Mouse (Mus musculus) gastrocnemius, postnatal 10 days (tissue): ENCODE data around the gene Jazf1. TPM values are rescaled to one million over a fixed set of nuclear protein-coding genes. Genes with fewer than 3 reads are reported as not detected.
A peak's percentile ranks its signal among the peaks of the same experiment; 100 is the strongest.

ENCODE experiments used
- DNase-seq: peaks from one replicate; pipeline ENCODE4 v3.0.0; 2021; ENCODE audit warnings: mixed read lengths
- long read RNA-seq, 2 experiments: library from polyadenylated mRNA; stranded (forward); transcript quantifications; one replicate each; pipeline ENCODE4 v2.0.0; 2021
- total RNA-seq, 2 experiments: library from RNA; stranded (reverse); gene quantifications; 2 replicates each; pipeline ENCODE4 v1.2.3; 2021

The Jazf1 gene
- 1 to 10 TPM; 3.8 to 4.0 TPM for total RNA-seq
- long read RNA-seq, experiment 1, partial matches to known transcripts = 0 of 5 reads
- long read RNA-seq, experiment 1, other reads (novel, unspliced or antisense) = 1 of 5 reads
- long read RNA-seq, experiment 2, partial matches to known transcripts = 0 of 4 reads
- long read RNA-seq, experiment 2, other reads (novel, unspliced or antisense) = 1 of 4 reads

- peak; percentile 51 for DNase-seq
Measured at GRCm38 (mm10) chr6:53067989-53068874, at the start of gene Jazf1. Jazf1 (minus strand) TSS chr6:53068631.

DNA sequence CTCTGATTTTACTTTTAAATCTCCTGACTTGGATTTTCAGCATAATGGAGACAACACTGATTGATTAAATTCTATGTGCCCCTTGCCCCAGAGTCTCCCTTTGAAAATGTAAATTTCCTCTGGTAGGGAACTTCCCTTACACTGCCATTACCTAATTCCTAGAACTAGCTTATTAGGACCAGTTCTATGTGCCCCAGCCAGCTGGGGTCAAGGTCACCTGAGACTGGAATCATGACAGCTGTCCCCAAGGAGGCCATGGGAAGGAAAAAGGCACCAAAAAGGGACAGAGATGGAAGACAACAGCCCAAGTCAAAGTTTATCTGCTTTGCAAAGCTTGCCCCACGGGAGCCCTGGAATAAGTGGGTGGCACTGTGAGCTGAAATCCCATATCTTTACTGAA lies 49.4 kb upstream of the Jazf1 start:
- DNase-seq = no peak

DNA sequence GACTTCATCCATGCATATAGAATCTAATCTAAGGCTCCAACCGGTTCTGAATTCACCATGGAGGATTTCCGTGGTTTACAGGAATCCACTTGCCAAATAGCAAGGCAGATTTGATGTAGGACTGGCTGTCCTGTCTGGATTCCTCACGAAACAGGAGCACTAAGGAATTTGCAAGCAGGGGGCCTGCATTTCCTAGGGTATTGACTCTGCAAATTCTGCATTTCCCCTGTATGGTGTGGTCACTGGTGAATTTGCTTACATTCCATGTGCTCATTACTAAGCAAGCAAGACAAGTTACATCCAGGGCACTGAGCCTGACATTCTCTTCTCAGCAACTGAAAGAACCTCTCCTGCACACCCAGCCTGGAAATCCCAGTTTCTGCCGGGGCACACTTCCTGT lies 18.4 kb upstream of the Jazf1 start:
- DNase-seq = no peak

DNA sequence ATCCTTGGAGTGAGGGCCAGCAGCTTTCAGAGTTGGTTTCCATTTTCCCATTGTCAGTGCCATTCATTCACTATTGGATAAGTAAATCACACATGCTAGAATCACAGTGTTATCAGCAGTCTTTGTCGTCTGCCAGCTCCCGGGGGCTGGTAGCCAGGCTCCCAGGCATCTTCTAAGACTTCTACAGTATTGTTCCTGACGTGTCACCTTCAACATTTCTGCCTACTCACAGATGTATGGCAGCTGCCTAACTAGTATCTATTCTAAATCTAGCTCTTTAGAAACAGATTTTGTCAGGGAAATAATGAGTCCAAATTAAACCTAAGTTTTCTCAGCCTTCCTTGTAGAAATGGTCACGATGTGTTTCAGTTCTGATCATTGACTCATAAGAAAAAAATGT lies 12.8 kb upstream of the Jazf1 start:
- DNase-seq = no peak

DNA sequence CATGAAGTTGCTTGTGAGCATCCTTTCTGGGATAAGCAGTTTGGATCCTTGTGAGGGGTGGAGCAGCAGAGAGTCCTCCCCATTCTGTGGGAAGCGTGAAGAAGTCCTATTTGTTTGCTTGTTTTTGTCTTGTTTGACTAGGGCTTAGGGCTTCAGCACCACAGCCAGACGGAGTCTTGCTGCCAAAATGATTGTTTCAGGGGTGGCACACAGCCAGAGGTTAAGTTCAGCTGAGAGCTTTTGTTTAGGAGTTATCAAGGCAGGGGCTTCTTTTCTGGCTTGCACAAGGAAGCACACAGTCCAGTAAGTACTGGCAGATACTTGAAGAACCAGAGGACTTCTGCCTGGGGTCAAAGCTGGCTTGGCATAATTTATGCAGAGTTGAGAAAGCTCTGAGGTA lies 10.2 kb upstream of the Jazf1 start:
- DNase-seq = peak; percentile 35

DNA sequence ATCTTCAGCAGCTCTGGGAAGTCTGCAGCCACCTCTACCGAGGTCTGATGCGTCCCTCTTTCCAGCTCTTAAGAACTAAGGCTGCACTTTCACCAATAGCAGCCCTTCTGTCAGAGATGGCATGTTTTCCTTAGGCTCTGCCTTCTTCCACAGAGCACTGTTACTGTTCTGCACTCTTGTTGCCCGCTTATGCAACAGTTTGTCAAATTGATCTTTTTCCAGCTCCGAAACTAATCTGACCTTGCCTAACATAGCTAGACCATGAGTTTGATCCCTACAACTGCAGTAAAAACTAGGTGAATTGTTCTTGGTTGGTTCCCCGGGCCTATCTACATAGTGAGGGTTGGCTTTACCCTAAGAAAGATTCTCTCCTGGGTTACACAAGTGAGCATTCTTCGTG lies 3.3 kb upstream of the Jazf1 start:
- no peak for DNase-seq

DNA sequence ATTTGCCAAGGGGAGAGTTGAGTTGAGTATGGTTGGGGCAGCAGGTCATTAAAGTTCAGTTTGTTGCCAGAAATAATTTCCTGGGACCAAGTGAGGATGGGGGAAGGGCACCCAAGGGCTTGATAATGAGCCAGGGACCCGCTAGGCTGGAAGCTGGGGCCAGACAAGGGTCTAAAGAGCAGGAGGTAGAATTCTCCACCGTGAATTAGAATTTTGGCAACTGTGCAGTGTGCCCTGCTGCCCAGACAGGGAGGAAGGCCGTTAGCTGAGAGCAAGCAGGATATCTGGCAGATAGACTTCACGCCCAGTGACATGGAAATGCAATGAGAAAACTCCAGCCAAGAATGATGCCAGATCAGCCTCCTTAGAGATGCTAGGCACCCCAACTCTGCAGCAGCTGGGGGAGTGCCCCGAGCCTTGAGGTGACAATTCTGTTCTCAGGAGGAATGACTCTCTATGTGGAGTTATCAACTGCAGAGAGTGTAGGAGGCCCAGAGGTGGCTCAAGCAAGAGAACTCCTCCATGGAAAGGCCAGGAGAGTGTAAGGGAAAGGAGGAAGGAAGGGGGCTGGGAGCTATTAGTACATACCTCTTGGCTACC lies 1.6 kb upstream of the Jazf1 start:
- no peak for DNase-seq

GRCm38 (mm10) chr6:53068875-53069178 lies 396 bp upstream of the Jazf1 start:
- no peak for DNase-seq

DNA sequence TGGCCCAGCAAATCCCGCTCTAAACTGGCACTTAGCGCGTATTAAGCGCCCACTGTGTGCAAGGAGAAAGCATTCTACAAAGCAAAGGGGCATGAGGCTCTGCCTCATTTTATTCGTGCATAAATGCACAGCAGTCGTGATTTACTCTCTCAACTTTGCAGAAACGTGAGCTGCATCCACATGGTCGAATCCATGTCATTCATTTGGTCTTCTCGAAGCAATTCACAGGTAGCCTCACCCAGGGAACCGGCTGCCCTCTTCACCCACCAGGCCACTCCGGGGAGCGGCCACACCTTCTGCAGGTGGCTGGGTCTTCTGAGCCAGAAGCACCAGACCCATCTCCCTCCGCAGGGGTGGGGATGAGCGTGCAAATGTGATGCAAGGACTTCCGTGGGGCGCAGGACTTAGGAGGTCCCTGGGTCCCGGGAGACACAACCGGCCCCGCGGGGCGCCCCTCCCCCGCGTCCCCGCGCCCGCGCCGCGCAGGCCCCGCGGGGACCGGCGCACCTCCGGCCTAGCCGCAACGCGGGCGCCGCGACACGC lies 914 bp downstream of the Jazf1 start:
- DNase-seq = no peak

DNA sequence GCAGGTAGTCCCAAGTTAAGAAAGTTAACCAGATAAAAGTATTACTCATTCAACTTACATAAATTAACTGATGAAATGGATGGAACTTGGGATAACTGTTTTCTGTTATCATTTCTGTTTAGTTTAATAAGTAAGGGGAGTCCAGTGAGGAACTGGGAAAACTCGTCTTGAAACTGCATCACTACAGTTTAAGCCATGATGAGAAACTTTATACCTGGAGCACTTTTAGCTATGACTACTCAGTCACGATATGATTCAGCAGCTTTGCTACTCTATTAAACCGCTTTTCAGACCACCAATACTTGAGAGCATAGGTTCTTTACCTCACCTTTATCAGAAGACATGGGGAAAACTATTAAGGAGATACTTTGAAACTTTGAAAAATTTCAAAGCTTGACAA lies 1.5 kb downstream of the Jazf1 start:
- DNase-seq = no peak

- DNase-seq = no peak
Measured at GRCm38 (mm10) chr6:53064070-53064469, 4.4 kb downstream of the Jazf1 start.

GRCm38 (mm10) chr6:53054909-53055308 lies 13.5 kb downstream of the Jazf1 start:
- no peak for DNase-seq

DNA sequence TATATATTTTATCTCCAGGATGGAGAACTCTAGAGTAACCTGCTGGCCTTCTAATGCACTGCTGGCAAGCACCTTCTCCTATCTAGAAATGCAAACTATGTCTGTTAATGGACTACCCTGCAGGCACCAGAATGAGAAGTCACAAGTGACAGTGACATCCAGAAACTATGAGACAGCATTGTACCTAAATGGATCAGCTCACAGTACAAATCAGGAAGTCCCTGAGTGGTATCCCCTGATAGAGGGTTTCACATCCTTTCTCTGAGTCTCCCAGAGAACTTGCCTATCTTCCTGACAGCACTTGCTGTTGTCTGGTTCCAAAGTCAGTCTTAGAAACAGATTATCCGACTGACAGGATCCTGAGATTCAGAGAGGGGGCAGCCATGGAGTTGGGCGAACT lies 22.9 kb downstream of the Jazf1 start:
- DNase-seq = no peak

DNA sequence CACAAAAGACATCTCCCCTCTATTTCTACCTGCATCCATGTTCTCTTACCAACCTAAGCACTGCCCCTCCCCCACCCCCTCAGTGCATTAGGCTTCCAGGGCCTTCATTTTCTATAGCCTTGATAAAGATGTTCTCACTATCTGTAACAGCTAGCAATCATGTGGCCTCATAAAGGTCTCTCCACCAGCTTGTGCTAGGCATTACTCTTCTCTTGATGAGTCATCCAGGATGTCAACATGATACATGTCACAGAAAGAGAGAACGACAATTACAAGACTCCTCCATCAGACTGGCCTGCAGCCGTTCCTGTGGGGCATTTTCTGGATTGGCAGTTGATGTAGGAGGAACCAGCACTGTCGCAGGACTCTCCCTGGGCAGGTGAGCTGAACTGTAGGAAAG lies 30.3 kb downstream of the Jazf1 start:
- no peak for DNase-seq

DNA sequence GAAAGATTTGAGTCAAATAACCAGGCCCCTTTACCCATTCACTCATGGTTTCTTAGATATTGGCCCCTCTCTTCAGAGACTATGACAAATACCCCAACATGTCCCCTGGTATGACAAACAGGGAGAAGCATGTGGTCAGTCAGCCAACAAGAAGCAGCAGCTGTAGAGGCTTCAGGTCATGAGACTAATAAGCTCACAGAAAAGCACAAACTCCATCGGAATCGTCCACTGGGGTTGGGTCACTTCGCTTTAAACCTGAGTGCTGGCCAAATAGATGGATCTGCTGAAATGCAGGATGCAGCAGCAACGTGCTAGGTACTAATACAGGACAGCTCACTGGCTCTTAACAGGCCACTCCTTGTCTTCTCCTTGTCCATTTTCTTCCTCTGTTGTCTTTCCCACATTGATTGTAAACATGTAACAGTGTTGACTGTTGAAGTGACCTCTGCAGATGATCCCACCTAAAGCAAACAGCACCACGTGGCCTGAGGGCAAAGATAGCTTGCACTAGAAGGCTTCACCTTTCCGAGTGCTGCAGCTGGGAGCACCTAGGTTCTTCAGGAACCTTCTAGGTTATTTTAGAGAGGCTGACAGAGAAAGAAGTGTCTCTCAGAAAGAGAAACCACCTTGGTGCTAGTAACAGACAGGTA lies 33.9 kb downstream of the Jazf1 start:
- no peak for DNase-seq

GRCm38 (mm10) chr6:53032730-53033484 lies 35.5 kb downstream of the Jazf1 start:
- DNase-seq = peak; percentile 16

DNA sequence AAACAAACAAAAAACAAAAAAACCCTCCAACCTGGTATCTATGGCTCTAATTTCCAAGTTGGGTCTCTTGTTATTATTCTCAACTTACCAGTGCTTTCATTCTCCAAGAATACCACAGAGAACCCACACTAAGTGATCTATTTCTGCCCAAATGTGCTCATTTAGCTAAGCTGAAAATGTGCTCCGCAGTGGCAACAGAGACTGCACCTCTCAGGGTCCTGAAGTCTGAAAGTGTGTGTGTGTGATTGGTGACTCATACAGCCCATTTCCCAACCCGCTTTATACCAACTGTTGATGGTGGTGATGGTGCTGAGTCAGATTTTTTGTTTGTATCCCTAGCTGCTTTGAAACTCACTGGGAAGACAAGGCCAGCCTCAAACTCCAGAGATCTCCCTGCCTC lies 46.4 kb downstream of the Jazf1 start:
- no peak for DNase-seq

GRCm38 (mm10) chr6:53021081-53021480 lies 47.4 kb downstream of the Jazf1 start:
- no peak for DNase-seq

DNA sequence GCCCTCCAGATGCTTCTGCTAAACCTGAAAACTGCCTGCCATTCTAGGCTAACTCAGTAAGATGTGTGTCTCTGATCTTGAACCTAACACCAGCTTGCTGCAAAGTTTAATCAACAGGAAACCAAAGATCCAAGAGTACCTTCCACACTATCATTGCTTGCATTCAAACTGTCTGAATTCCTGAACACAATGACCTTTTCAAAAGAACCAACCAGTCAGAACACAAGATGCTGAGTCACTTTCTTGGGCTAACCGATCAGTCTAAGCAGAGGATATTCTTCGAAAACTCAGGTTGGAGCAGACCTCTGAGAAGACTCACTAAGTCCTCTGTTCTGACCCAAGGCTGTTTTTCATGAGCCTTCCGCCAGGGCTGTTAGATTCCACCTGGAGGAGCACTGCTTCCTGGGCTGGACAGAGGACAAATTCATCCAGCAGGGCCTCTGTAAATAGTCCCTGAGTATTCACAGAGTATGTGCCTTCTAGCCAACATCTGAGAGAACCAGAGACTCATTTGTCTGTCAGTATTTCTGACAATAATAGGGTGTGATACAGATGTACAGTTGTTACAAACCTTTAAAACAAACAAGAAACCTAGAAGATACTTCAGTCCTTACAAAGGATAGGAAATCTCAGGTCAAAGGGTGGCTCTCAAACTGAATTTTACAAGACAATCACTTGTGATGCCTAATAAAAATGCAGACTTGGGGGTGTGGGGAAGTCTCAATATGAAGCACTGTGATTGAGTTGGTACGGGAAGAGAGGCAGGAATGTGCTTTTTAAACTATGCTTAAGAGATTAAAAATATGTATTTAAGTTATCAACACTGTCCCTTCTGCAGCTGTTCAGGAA lies 50.9 kb downstream of the Jazf1 start:
- DNase-seq = no peak

GRCm38 (mm10) chr6:53014460-53015455 lies 53.7 kb downstream of the Jazf1 start:
- DNase-seq = no peak
